Mouse (Mus musculus): ENCODE results near the gene 9430097D07Rik. TPM values are rescaled to one million over a fixed set of nuclear protein-coding genes. Genes with fewer than 3 reads are reported as not detected.

Gene 9430097D07Rik
- polyA plus RNA-seq, 1 experiment, result 0.46 TPM

DNA sequence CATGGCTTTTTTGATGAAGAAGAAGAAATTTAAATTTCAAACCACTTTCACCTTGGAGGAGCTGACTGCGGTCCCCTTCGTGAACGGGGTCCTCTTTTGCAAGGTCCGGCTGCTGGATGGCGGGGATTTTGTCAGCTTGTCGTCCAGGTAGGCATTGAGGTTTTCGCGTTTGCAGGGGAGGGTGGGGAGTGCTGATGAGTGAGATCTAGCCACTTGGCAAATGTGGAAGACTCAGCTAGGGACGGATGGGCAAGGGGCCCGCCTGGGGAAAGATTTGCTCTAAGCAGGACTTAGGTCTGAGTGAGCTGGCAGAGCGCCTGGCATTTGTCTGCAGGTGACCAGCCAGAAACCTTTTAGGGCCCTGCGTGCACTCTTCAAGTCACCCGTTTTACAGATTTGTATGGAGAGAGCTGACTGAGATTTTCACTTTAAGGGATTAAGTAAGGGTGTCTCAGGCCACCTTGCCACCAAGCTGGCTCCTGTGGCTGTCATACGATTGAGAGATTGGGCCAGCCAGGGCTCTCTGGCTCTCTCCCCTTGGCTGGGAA, 39.3 kb downstream of the 9430097D07Rik start:
- no peak for DNase-seq (ENCODE audit: extremely low spot score in 1 of 2, low spot score in 1 of 2)

DNA sequence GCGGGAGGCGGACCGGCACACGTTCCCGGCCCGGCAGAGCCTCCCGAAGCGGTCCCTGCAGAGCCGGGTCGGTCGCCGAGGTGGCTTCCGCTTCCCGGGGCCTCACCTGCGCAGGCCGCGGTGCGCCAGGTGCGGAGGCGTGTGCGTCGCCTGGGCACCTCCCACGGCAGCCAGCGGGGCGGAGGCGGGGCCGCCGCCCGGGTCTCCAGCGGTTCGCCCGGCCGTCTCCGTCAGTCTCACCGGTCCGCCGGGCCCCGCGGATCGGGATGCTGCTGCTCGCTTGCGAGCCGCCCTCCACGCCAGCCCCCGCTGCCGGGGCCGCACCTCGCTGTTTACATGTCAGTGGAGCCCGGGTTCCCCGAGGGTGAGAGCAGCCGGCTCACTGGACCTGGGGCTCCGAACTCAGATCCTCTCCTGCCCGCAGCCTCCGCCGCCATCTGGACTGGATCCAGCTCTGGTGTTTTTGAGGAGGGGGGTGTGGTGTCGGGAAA, 39.9 kb downstream of the 9430097D07Rik start:
- peak in 1 of 2 experiments; percentile 47 for DNase-seq (ENCODE audit: extremely low spot score in 1 of 2, low spot score in 1 of 2)

DNA sequence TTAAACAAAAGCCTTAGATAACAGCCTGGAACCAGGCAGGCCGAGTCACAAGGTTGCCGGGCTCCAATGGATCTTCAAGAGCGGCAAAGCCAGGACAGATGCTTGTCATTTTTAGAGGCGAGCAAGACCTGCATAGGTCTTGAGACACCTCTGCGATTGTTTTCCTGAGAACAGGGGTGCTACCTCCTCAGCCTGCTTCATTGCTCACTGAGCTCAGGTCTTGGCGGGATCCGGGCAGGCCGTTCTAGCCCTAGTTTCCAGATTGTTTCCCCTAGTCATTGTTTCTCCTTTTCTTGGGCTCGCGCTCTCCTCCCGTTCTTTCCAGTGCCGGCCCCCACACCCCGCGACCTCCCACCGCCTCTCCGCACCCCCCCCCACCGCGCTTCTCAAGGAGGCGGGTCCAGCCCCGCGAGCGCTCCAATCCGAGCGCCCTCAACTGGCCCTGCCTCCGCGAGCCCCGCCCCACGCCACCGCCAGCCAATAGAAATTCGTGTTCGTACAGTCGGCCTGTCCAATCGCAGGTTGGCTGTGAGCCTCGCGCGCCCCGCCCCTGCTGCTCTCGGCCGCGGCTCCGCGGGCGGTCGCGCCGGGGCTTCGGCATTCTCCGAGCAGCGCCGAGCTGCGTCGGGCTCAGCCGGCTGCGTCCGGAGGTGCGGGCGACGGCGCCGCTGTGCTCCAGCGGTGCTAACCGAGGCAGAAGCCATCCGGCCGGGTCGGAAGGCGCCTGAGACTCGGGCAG, 40.6 kb downstream of the 9430097D07Rik start, which contains the start of gene Fam102a:
Fam102a (plus strand) TSS at position 600 of the 739 bp plus-strand sequence.
- DNase-seq (ENCODE audit: extremely low spot score in 1 of 2, low spot score in 1 of 2), result peak; percentile 96 to 99

DNA sequence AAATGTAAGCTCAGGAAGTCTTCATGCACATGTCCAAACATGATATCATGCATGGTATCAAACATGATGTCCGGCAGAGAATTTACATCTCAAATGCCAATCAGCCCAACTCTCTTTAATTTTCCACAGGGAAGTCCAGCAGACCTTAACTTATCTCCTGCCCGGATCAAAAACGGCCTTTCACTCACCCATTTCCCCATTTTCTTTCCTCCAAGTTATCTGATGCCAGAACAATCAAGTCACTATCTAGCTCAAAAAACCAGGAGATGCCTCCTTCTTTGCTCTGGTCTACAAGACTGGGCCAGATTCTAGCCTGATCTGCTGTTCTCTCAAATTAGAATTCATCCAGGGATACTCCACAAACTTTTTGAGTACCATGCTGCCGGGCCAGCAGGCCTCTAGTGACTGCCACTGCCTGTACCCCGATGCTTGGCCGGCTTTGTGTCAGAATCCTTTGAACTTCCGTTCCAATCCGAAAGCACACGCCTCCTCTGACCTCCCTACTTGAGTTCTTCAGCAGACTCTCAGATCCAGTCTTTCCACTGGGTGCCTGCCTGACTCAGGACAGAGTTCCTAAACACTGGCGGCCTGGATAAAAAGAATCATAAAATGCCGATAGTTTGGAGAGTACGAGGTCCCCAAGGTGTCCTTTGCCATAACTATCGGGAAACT, 41.3 kb downstream of the 9430097D07Rik start:
- DNase-seq (ENCODE audit: extremely low spot score in 1 of 2, low spot score in 1 of 2), result no peak

DNA sequence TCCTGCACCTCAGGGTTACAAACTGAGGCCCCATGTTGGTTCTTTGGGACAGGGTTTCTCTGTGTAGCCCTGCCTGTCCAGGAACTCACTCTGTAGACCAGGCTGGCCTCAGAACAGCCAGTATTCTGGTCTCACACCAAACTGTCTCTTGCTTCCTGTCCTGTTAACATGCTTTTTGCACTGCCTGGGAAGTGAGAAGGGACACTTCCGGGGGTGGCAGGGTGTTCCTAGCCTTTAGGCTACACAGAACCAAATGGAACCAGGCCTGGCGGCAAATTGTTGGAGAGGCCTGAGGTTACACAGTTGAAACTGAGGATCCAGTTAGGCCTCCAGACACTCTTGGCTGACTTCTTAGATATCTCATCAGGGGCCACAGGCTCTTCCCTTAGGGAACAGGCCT, 42.3 kb downstream of the 9430097D07Rik start:
- DNase-seq (ENCODE audit: extremely low spot score in 1 of 2, low spot score in 1 of 2), result no peak

DNA sequence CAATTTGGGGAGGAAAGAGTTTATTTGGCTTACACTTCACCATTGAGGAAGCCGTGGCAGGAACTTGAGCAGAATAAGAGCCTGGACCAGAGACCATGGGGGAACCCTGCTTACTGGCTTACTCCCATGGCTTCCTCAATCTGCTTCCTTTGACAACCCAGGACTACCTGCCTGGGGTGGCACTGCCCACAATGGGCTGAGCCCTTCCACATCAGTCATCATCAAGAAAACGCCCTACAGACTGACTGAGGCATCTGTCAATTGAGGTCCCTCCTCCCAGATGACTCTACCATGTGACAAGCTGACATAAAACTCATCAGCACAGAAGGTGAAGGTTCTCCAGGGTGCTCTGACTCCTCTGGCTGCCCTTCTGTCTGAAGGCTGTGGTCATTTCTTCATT, 45.0 kb downstream of the 9430097D07Rik start:
- DNase-seq (ENCODE audit: extremely low spot score in 1 of 2, low spot score in 1 of 2), result no peak

DNA sequence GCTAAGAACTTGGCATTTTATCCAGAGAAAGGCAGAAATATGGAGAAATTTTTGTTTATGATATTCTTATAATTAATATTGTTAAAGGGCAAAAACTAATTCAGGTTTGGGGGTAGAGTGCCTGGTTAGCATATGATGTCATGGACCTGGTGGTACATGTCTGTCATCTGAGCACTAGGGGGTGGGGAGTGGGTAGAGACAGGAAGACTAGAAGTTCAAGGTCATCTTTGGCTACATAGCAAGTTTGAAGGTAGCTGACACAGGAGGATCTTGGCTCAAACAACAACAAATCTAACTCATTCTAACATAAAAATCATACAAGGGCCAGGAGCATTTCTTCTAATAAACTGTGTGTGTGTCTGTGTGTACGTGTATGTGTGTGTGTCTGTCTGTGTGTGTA, 47.2 kb downstream of the 9430097D07Rik start:
- no peak for DNase-seq (ENCODE audit: extremely low spot score in 1 of 2, low spot score in 1 of 2)

DNA sequence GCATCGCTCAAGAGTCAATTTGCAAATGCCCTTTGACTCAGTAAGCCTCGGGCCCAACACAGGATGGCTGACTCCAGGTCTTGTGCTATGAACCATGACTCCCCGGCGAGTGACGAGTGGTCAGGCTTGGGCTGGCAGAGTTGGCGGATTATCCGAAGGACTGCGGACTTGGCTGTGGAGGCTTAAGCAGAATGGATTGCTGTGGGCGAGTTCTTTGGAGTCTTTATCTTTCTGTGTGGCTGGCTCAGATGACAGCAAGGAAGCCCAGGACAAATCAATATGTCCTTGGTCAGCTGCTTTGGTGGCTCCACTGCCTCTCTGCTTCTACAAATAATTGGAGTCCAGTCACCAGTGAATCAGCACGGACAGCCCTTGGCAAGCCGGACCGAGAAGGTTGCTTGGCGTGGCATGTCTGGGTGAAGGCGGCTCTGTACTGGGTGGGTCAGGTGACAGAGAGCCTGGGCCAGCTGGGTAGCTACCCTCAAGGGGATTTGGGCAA, 48.0 kb downstream of the 9430097D07Rik start:
- DNase-seq (ENCODE audit: extremely low spot score in 1 of 2, low spot score in 1 of 2), result no peak

DNA sequence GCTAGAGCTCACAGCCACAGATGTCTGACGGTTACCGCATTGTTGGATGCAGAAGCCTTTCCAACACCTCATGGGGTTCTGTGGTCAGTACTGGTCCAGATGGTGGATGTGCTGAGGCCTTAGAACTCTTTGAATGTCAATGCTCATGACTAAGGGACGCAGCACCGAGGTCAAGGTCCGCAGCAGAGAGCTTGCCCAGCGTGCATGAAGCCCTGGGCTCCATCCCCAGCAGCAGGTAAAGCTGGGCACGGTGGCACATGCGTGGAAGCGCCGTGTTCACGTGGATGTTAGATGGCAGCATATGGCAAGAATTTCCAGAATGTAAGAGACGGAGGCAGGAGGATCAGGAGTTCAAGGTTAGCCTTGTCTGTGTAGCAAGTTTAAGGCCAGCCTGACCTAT, 49.7 kb downstream of the 9430097D07Rik start:
- no peak for DNase-seq (ENCODE audit: extremely low spot score in 1 of 2, low spot score in 1 of 2)

DNA sequence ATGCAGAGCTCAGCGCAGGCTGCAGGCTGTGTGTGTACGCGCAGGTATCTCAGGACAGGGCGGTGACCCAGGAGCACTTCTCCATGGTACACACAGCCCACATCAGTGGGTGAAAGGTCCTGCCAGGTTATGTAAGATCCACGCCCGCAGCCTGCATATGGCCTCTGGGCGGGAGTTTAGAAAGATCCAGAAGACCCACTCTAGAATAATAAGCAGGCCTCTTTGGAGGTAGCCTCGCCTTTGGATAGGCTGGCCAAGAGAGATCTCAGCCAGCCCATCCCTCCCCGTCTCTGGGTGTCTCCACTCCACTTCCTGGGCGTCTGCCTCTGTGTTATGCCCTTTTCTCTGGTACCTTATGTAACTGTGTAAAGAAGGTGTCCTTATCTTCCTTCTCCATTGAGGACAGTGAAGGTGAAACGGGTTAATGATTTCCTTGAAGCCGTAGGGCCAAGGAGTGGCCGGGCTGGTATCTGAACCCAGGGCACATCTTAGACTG, 50.9 kb downstream of the 9430097D07Rik start:
- no peak for DNase-seq (ENCODE audit: extremely low spot score in 1 of 2, low spot score in 1 of 2)

Other genes with a start within 250 kb of the 9430097D07Rik start
- 164 and 170 TPM in 2 replicates for gene Ciz1, start 223.4 kb downstream of the 9430097D07Rik start, polyA plus RNA-seq (2012; rRNA removed)
- gene Dnm1, start 222.3 kb downstream of the 9430097D07Rik start, polyA plus RNA-seq (2012; rRNA removed), result 1,288 and 1,302 TPM in 2 replicates
- 396 and 571 TPM in 2 replicates for gene 1110008P14Rik, start 193.7 kb downstream of the 9430097D07Rik start, polyA plus RNA-seq (2012; rRNA removed)
- gene Lcn2, start 187.4 kb downstream of the 9430097D07Rik start, polyA plus RNA-seq (2012; rRNA removed), result 0.18 and 0.80 TPM in 2 replicates
- gene Ptges2, start 179.8 kb downstream of the 9430097D07Rik start, polyA plus RNA-seq (2012; rRNA removed), result 53.2 and 59.4 TPM in 2 replicates
- 3.1 and 3.2 TPM in 2 replicates for gene Naif1, start 125.2 kb downstream of the 9430097D07Rik start, polyA plus RNA-seq (2012; rRNA removed)
- 44.3 and 49.9 TPM in 2 replicates for gene Slc25a25, start 124.2 kb downstream of the 9430097D07Rik start, polyA plus RNA-seq (2012; rRNA removed)
- 34.3 and 41.8 TPM in 2 replicates for gene Fam102a, start 40.4 kb downstream of the 9430097D07Rik start, polyA plus RNA-seq (2012; rRNA removed)
- 145 and 160 TPM in 2 replicates for gene Dpm2, start 4.8 kb downstream of the 9430097D07Rik start, polyA plus RNA-seq (2012; rRNA removed)
- gene Pip5kl1, start 887 bp downstream of the 9430097D07Rik start, polyA plus RNA-seq (2012; rRNA removed), result 22.7 and 23.6 TPM in 2 replicates
- gene St6galnac4, start 11.4 kb upstream of the 9430097D07Rik start, polyA plus RNA-seq (2012; rRNA removed), result 32.4 and 34.4 TPM in 2 replicates
- 98.8 and 112 TPM in 2 replicates for gene St6galnac6, start 24.0 kb upstream of the 9430097D07Rik start, polyA plus RNA-seq (2012; rRNA removed)
- 151 and 154 TPM in 2 replicates for gene Ak1, start 46.1 kb upstream of the 9430097D07Rik start, polyA plus RNA-seq (2012; rRNA removed)
- gene Eng, start 70.9 kb upstream of the 9430097D07Rik start, polyA plus RNA-seq (2012; rRNA removed), result 34.7 and 37.7 TPM in 2 replicates
- gene Fpgs, start 128.5 kb upstream of the 9430097D07Rik start, polyA plus RNA-seq (2012; rRNA removed), result 16.8 and 24.8 TPM in 2 replicates
- gene Cdk9, start 137.4 kb upstream of the 9430097D07Rik start, polyA plus RNA-seq (2012; rRNA removed), result 250 and 268 TPM in 2 replicates
- 28.1 and 28.6 TPM in 2 replicates for gene Sh2d3c, start 145.4 kb upstream of the 9430097D07Rik start, polyA plus RNA-seq (2012; rRNA removed)
- gene 6330409D20Rik, start 165.3 kb upstream of the 9430097D07Rik start, polyA plus RNA-seq (2012; rRNA removed), result 3.2 and 3.5 TPM in 2 replicates
- 60.0 and 69.0 TPM in 2 replicates for gene Tor2a, start 181.6 kb upstream of the 9430097D07Rik start, polyA plus RNA-seq (2012; rRNA removed)
- gene Ttc16, start 199.9 kb upstream of the 9430097D07Rik start, polyA plus RNA-seq (2012; rRNA removed), result 1.7 and 1.9 TPM in 2 replicates
- gene Ptrh1, start 200.1 kb upstream of the 9430097D07Rik start, polyA plus RNA-seq (2012; rRNA removed), result 7.9 and 8.9 TPM in 2 replicates
- 1.8 and 4.8 TPM in 2 replicates for gene Cfap157, start 208.7 kb upstream of the 9430097D07Rik start, polyA plus RNA-seq (2012; rRNA removed)